Mouse (Mus musculus) MEL (cell line): Measurements from ENCODE around the gene Mccc1. TPM values are rescaled to one million over a fixed set of nuclear protein-coding genes. Genes with fewer than 3 reads are reported as not detected.

Source experiments
- DNase-seq: peaks from one replicate; pipeline ENCODE4 v3.0.0; 2011; ENCODE audit warnings: low read depth, low spot score
- H3K27ac ChIP-seq: 2 replicates; pipeline ENCODE4 v1.5.1; 2012; ENCODE audit warnings: low read depth, mild to moderate bottlenecking, control low read depth, low read length, moderate library complexity; ENCODE audit not compliant: control insufficient read depth
- H3K27me3 ChIP-seq, 2 experiments: fragments of 150-350 bp in 1 of 2; sonication (generic) in 1 of 2; 2 replicates each; pipeline ENCODE4 v1.6.1; 2012; ENCODE audit warnings: low read length in 2 of 2, mild to moderate bottlenecking in 2 of 2, improper control_type of control experiment in 1 of 2, moderate library complexity in 1 of 2; ENCODE audit not compliant: insufficient read depth in 2 of 2, control insufficient read depth in 1 of 2
- H3K36me3 ChIP-seq, 2 experiments: 2 replicates each; pipeline ENCODE4 v1.6.1; 2012 to 2014; ENCODE audit warnings: low read length in 2 of 2, improper control_type of control experiment in 1 of 2, inconsistent platforms in 1 of 2, mild to moderate bottlenecking in 1 of 2; ENCODE audit not compliant: insufficient read depth in 2 of 2, control insufficient read depth in 1 of 2
- H3K4me1 ChIP-seq, 2 experiments: fragments of 150-350 bp in 1 of 2; sonication (generic) in 1 of 2; 2 replicates each; pipeline ENCODE4 v1.6.1; 2012; ENCODE audit warnings: low read length in 2 of 2, improper control_type of control experiment in 1 of 2, mild to moderate bottlenecking in 1 of 2; ENCODE audit not compliant: insufficient read depth in 2 of 2, control insufficient read depth in 1 of 2
- H3K4me3 ChIP-seq, 2 experiments: fragments of 150-350 bp in 1 of 2; sonication (generic) in 1 of 2; 2 replicates each; pipeline ENCODE4 v1.5.1; 2012; ENCODE audit warnings: low read depth in 2 of 2, low read length in 2 of 2, mild to moderate bottlenecking in 2 of 2, moderate library complexity in 2 of 2, control low read depth in 1 of 2, improper control_type of control experiment in 1 of 2; ENCODE audit not compliant: control insufficient read depth in 1 of 2, insufficient read depth in 1 of 2
- H3K79me2 ChIP-seq: 2 replicates; pipeline ENCODE4 v1.6.1; 2012; ENCODE audit warnings: mild to moderate bottlenecking, low read length, moderate library complexity; ENCODE audit not compliant: control insufficient read depth, poor library complexity, insufficient read depth
- H3K9ac ChIP-seq: 2 replicates; pipeline ENCODE4 v1.6.1; 2012; ENCODE audit warnings: low read depth, mild to moderate bottlenecking, control low read depth, low read length, moderate library complexity; ENCODE audit not compliant: control insufficient read depth, poor library complexity, severe bottlenecking
- H3K9me3 ChIP-seq: fragments of 150-350 bp; sonication (generic); replicated peaks from 2 replicates; pipeline ENCODE4 v1.6.1; 2012; ENCODE audit warnings: mild to moderate bottlenecking, low read length, improper control_type of control experiment, moderate library complexity; ENCODE audit not compliant: insufficient read depth
- CHD1 ChIP-seq: IDR thresholded peaks from 2 replicates; pipeline ENCODE4 v1.6.1; 2012; ENCODE audit warnings: low read depth, mild to moderate bottlenecking, inconsistent platforms, low read length, improper control_type of control experiment
- CHD2 ChIP-seq: IDR thresholded peaks from 2 replicates; pipeline ENCODE4 v1.6.1; 2011; ENCODE audit warnings: low read length, improper control_type of control experiment
- CTCF ChIP-seq, 3 experiments: IDR thresholded peaks in 2 of 3; conservative IDR thresholded peaks in 1 of 3; 2 replicates each; pipeline ENCODE4 v1.5.1; 2011 to 2012; ENCODE audit warnings: low read length in 3 of 3, low read depth in 2 of 3, mild to moderate bottlenecking in 2 of 3, improper control_type of control experiment in 1 of 3, inconsistent platforms in 1 of 3, mixed read lengths in 1 of 3, moderate library complexity in 1 of 3; ENCODE audit not compliant: control insufficient read depth in 1 of 3, insufficient read depth in 1 of 3, poor library complexity in 1 of 3, severe bottlenecking in 1 of 3
- E2F4 ChIP-seq: IDR thresholded peaks from 2 replicates; pipeline ENCODE4 v1.6.1; 2011; ENCODE audit warnings: low read depth, low read length, improper control_type of control experiment, borderline replicate concordance
- ELF1 ChIP-seq: IDR thresholded peaks from 2 replicates; pipeline ENCODE4 v1.6.1; 2014; ENCODE audit warnings: low read depth, mild to moderate bottlenecking, inconsistent platforms, low read length, improper control_type of control experiment, moderate library complexity
- GABPA ChIP-seq: IDR thresholded peaks from 2 replicates; pipeline ENCODE4 v1.6.1; 2012; ENCODE audit warnings: low read depth, mild to moderate bottlenecking, inconsistent platforms, low read length, improper control_type of control experiment, moderate library complexity
- GATA1 ChIP-seq: IDR thresholded peaks from 2 replicates; pipeline ENCODE4 v1.6.1; 2011; ENCODE audit warnings: low read depth, low read length, improper control_type of control experiment
- HCFC1 ChIP-seq: IDR thresholded peaks from 2 replicates; pipeline ENCODE4 v1.6.1; 2012; ENCODE audit warnings: low read depth, mild to moderate bottlenecking, inconsistent platforms, low read length, improper control_type of control experiment, moderate library complexity
- KAT2A ChIP-seq: conservative IDR thresholded peaks from 2 replicates; pipeline ENCODE4 v1.6.1; 2012; ENCODE audit warnings: low read depth, low read length, improper control_type of control experiment, inconsistent platforms
- MAFK ChIP-seq: IDR thresholded peaks from 2 replicates; pipeline ENCODE4 v1.6.1; 2011; ENCODE audit warnings: low read depth, mild to moderate bottlenecking, low read length, improper control_type of control experiment, borderline replicate concordance
- MAZ ChIP-seq: IDR thresholded peaks from 2 replicates; pipeline ENCODE4 v1.6.1; 2012; ENCODE audit warnings: low read depth, mild to moderate bottlenecking, inconsistent platforms, low read length, improper control_type of control experiment
- MEF2A ChIP-seq: IDR thresholded peaks from 2 replicates; pipeline ENCODE4 v1.6.1; 2014; ENCODE audit warnings: low read depth, mild to moderate bottlenecking, inconsistent platforms, low read length, improper control_type of control experiment; ENCODE audit not compliant: poor library complexity, insufficient replicate concordance, severe bottlenecking; ENCODE audit errors: extremely low read depth
- MXI1 ChIP-seq: IDR thresholded peaks from 2 replicates; pipeline ENCODE4 v1.6.1; 2011; ENCODE audit warnings: mild to moderate bottlenecking, low read depth, low read length, improper control_type of control experiment
- MYB ChIP-seq: IDR thresholded peaks from 2 replicates; pipeline ENCODE4 v1.6.1; 2011; ENCODE audit warnings: mild to moderate bottlenecking, low read depth, low read length, improper control_type of control experiment
- NRF1 ChIP-seq: IDR thresholded peaks from 2 replicates; pipeline ENCODE4 v1.6.1; 2014; ENCODE audit warnings: low read depth, mild to moderate bottlenecking, inconsistent platforms, low read length, improper control_type of control experiment, moderate library complexity; ENCODE audit not compliant: poor library complexity, insufficient read depth, severe bottlenecking
- POLR2AphosphoS2 ChIP-seq: IDR thresholded peaks from 2 replicates; pipeline ENCODE4 v1.6.1; 2011; ENCODE audit warnings: low read length, improper control_type of control experiment
- POLR2AphosphoS5 ChIP-seq: IDR thresholded peaks from 2 replicates; pipeline ENCODE4 v1.6.1; 2012; ENCODE audit warnings: low read depth, borderline replicate concordance, mild to moderate bottlenecking, inconsistent platforms, low read length, moderate library complexity, mixed read lengths
- RAD21 ChIP-seq: IDR thresholded peaks from 2 replicates; pipeline ENCODE4 v1.6.1; 2011; ENCODE audit warnings: mild to moderate bottlenecking, low read depth, low read length, improper control_type of control experiment
- TAL1 ChIP-seq: IDR thresholded peaks from 2 replicates; pipeline ENCODE4 v1.6.1; 2012; ENCODE audit warnings: mild to moderate bottlenecking, inconsistent platforms, low read length, moderate library complexity, mixed read lengths
- TBP ChIP-seq: IDR thresholded peaks from 2 replicates; pipeline ENCODE4 v1.8.0; 2011; ENCODE audit warnings: low read depth, low read length, improper control_type of control experiment
- USF2 ChIP-seq, 2 experiments: IDR thresholded peaks; 2 replicates each; pipeline ENCODE4 v1.6.1; 2011 to 2012; ENCODE audit warnings: improper control_type of control experiment in 2 of 2, low read length in 2 of 2, borderline replicate concordance in 1 of 2, inconsistent platforms in 1 of 2, low read depth in 1 of 2, mild to moderate bottlenecking in 1 of 2; ENCODE audit not compliant: insufficient read depth in 1 of 2
- ZC3H11A ChIP-seq: IDR thresholded peaks from 2 replicates; pipeline ENCODE4 v1.6.1; 2012; ENCODE audit warnings: low read depth, mild to moderate bottlenecking, inconsistent platforms, low read length, improper control_type of control experiment
- ZKSCAN1 ChIP-seq: IDR thresholded peaks from 2 replicates; pipeline ENCODE4 v1.6.1; 2012; ENCODE audit warnings: low read depth, mild to moderate bottlenecking, inconsistent platforms, low read length, improper control_type of control experiment, moderate library complexity
- ZMIZ1 ChIP-seq: IDR thresholded peaks from 2 replicates; pipeline ENCODE4 v1.6.1; 2012; ENCODE audit warnings: low read depth, mild to moderate bottlenecking, inconsistent platforms, low read length, improper control_type of control experiment, moderate library complexity
- ZNF384 ChIP-seq: IDR thresholded peaks from 2 replicates; pipeline ENCODE4 v1.6.1; 2012; ENCODE audit warnings: low read depth, mild to moderate bottlenecking, inconsistent platforms, low read length, improper control_type of control experiment
- polyA plus RNA-seq, 2 experiments: library from polyadenylated mRNA; stranded (reverse) in 1 of 2; unstranded in 1 of 2; fragments of >175 nt in 1 of 2; fragments of >200 nt in 1 of 2; gene quantifications; 2 replicates each; pipeline versions ENCODE4 v1.2.1 to v1.2.4; 2012; ENCODE audit warnings: low replicate concordance in 2 of 2, low read depth in 1 of 2; ENCODE audit not compliant: insufficient read length in 2 of 2, insufficient read depth in 1 of 2, missing spikeins in 1 of 2
- total RNA-seq: library from RNA; depleted of rRNA; stranded (reverse); fragments of 300-350 nt; gene quantifications from 2 replicates; pipeline ENCODE4 v1.2.3, GENCODE M21; 2012

Gene Mccc1
- total and polyA plus RNA-seq, 3 experiments = 4.0 to 14.7 TPM; not detected in 1

GRCm38 (mm10) chr3:36029993-36030392 lies 29.5 kb upstream of the Mccc1 start (continued):
- TF ChIP-seq KAT2A (no peak), TBP (no peak), MEF2A (no peak), ELF1 (no peak), RAD21 (no peak), MYB (no peak), MXI1 (no peak), USF2 (IDR thresholded peaks at IDR 0.05; ENCODE audit: borderline replicate concordance in 1 of 2, insufficient read depth in 1 of 2, low read depth in 1 of 2, low read length in 2 of 2) (no peak), CHD1 (no peak), ZKSCAN1 (no peak)

- H3K9me3 ChIP-seq = no peaks in the 10 kb centered on the region
- peaks cover 0 to 8% of the 10 kb centered on the region in 2 experiments; a peak in 2 of 4 replicates for H3K27me3 ChIP-seq
- no peak overlapping the region for H3K9ac ChIP-seq
- no peak overlapping the region for H3K4me3 ChIP-seq
- H3K4me1 ChIP-seq = peaks cover 4 to 5% of the 10 kb centered on the region in 2 experiments; a peak in 3 of 4 replicates
- H3K79me2 ChIP-seq = no peaks in the 10 kb centered on the region
- no peak for DNase-seq
- peaks cover 0 to 4% of the 10 kb centered on the region in 2 experiments; a peak in 2 of 4 replicates for H3K36me3 ChIP-seq
- TF ChIP-seq TAL1 = no peak
- no peak for TF ChIP-seq CTCF (IDR thresholded peaks at IDR 0.05 in 2 of 3, conservative IDR thresholded peaks at IDR 0.05 in 1 of 3; ENCODE audit: control insufficient read depth in 1 of 3, insufficient read depth in 1 of 3, low read depth in 2 of 3, low read length in 3 of 3, poor library complexity in 1 of 3, severe bottlenecking in 1 of 3)
- TF ChIP-seq USF2 (IDR thresholded peaks at IDR 0.05; ENCODE audit: borderline replicate concordance in 1 of 2, insufficient read depth in 1 of 2, low read depth in 1 of 2, low read length in 2 of 2) = no peak
- no peak for TF ChIP-seq CHD2
- no peak for TF ChIP-seq E2F4
- TF ChIP-seq ZMIZ1 = no peak
- TF ChIP-seq MAZ = no peak
- no peak for TF ChIP-seq NRF1
- TF ChIP-seq KAT2A = no peak
- TF ChIP-seq ZC3H11A = no peak
- TF ChIP-seq CHD1 = no peak
- TF ChIP-seq HCFC1 = no peak
- TF ChIP-seq GATA1 = no peak
- no peak for TF ChIP-seq RAD21
- TF ChIP-seq GABPA = no peak
- no peak for TF ChIP-seq MAFK
- TF ChIP-seq ZNF384 = no peak
- no peak for TF ChIP-seq ZKSCAN1
- TF ChIP-seq POLR2AphosphoS5 = no peak
- TF ChIP-seq POLR2AphosphoS2 = no peak
- TF ChIP-seq, all 39 proteins: peak for 0
- H3K27ac ChIP-seq = no peak overlapping the region
Measured at GRCm38 (mm10) chr3:36025732-36026131, 25.3 kb upstream of the Mccc1 start.
